Mouse (Mus musculus) adrenal gland, adult 18-20 months (tissue): ENCODE data around the gene Rnf103. TPM values are rescaled to one million over a fixed set of nuclear protein-coding genes. Genes with fewer than 3 reads are reported as not detected.
A peak's percentile ranks its signal among the peaks of the same experiment; 100 is the strongest.

Experiments used
- DNase-seq, 2 experiments: peaks; one replicate each; pipeline ENCODE4 v3.0.0; 2021 to 2022; ENCODE audit warnings: low spot score in 2 of 2
- total RNA-seq, 2 experiments: library from RNA; stranded (reverse); gene quantifications; 1 replicate in 1 of 2; 2 replicates in 1 of 2; pipeline ENCODE4 v1.2.3; 2021

Rnf103 gene
- total RNA-seq, 2 experiments from 2014 or later = 33.8 to 34.7 TPM

DNA sequence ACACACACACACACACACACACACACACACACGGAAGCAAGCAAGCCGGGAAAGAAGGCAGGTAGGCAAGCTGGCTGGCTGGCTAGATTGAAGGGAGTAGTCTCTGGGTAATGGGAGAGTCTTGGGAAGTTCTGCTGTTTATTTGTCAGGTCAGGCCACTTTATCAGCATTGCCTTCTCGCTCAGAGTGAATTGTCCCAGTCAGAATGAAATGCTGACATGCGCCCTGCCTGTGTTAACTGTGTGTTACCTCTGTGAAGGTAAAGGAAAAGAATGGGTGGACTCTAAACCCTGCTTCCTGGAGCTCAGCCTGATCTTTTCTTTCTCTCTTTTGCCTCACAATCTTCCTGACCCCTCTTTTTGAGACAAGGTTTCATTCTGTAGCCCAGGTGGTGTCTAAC, 5.7 kb upstream of the Rnf103 start:
- no peak for DNase-seq

DNA sequence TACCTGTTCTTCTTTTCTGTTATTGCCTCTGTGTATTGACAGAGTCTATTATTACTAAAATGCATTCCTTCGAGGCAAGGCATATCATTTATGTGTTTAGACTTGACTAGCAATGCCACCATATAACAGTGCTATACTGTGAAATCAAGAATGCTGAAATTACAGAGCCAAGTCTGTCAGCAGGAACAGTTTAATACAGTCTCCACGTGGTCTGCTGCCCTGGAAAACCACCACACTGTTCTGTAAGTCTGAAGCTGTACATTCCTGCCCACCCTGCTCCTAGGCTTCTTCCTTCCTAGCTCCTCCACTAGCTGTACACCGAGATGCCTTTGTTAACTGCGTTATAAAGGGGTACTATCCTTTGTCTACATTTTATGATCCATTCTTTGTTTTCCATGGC, 1.6 kb upstream of the Rnf103 start:
- no peak for DNase-seq

DNA sequence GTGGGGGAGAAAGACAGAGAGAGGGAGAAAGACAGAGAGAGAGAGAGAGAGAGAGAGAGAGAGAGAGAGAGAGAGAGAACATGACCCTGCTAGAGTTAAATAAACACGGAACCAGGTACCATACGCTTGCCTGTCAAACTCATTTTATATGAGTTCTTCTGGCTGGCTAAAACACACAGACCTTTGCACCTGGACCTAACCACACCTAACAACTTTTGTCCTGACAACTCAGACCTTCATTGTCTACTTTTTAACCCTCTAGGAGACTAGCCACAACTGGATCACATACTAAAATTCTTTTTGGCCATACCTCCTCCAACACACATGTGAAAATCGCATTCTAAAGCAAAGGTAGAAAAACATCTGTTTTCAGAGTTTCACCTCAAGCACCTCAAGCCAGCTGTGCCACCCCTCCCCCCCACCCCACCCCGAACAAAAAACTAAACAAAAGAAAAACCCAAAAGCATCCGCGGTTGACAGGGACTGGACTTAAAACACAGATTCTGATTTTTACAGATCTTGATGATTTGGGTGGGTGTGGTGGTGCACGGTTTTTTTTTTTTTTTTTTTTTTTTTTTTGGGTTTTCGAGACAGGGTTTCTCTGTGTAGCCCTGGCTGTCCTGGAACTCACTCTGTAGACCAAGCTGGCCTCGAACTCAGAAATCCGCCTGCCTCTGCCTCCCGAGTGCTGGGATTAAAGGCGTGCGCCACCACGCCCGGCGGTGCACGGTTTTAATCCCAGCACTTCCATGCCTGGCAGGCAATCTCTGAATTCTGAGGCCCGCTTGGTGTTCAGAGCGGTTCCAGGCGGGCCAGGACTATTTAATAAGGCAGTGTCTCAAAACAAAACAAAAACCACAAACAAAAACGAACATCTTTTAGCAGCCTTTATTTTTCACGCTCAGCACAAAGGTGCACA, 679 bp upstream of the Rnf103 start:
- no peak for DNase-seq

DNA sequence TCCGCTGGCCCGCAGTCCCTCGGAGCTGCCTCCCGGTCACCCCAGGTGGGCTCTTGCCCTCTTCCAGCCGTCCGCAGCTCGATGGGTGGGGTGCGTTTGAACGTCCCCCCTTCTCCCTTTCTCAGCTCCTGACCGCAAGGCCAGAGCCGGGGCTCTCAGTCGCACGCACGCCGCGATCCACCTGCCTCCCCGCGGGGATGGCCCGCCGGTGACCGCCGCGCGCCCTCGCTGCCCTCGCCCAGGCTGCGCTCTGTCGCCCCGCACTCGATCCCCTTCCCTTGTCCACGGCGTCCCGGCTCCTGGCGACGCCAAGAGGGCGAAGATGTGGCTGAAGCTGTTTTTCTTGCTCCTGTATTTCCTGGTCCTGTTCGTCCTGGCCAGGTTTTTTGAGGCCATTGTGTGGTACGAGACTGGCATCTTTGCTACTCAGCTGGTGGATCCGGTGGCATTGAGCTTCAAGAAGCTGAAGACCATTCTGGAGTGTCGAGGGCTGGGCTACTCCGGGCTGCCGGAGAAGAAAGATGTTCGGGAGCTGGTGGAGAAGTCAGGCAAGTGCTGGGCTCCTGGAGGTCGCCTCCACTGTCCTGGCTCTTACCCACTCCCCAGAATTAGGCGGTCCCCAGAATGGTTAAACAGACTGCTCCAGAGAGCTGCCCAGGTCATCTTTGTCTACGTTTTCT, 787 bp downstream of the Rnf103 start:
- DNase-seq = peak; percentile 62 to 74

DNA sequence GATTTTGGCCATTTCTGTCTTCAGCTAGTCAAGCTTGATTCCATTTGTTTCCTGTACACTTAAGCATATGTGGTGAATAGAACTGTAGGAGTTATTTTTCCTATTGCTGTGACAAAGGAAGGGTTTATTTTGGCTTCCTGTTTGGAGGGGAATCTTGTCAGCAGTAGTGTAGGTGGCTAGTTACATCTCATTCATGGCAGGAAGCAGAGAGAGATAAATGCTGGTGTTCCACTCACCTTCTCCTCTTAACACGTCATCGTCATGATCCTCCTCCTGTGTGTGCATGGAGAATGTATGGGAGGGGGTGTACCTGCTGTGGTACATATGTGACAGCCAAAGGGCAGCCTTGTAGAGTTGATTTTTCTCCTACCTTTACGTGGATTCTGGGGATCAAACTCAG, 6.9 kb downstream of the Rnf103 start:
- DNase-seq = no peak

DNA sequence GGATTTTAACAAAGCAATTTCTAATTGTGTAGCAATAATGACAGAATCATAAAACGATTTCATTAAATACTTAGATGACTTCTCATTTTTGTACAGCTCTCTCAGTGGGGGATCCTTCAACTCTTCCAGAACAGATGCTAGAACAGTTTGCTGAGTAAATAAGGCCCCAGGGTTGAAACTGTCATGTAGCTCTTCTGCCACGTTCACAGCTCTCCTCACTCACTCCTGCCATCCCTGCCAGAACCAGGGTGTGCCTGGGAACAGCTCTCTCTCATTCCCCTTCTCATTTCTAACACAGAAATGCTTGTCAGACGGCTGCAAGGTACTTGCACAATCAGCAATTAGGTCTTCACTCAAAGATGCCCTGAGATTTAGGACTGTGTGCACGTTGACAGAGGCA, 9.3 kb downstream of the Rnf103 start:
- no peak for DNase-seq

DNA sequence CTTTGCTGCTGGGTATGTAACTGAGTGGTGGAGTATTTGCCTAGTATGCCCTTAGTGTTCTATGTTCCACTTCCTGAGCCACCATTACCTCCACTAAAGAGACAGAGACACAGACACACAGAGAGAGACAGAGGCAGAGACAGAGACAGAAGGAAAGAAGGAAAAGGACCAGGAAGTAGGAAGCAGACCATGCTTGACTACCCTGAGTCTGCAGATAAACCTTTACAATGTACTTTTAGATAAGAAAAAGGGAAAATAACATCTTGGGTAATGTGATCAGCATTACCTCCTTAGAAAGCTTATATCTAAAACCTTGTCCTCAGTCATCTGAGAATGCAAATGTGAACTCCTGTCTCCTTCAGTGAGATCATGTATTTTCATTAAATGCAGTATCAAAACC, 10.0 kb downstream of the Rnf103 start:
- no peak for DNase-seq

DNA sequence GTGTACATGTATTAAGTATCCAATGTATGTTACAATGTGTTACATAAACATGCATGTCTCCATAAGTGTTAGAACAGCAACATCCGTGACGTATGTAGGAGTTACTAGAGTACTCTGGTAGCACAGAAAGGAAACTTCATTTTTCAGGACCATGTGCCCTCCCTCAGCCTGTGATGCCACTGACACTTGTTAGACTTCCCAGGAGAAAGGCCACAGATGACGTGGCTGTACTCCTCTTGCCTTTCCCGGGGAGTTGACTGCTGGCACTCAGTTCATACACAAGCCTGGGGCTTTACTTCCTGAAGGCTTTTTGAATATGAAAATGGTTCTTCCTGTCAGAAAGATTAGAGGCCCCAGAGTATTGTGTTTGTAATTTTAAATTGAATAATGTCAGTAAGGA, 10.4 kb downstream of the Rnf103 start:
- DNase-seq = no peak

DNA sequence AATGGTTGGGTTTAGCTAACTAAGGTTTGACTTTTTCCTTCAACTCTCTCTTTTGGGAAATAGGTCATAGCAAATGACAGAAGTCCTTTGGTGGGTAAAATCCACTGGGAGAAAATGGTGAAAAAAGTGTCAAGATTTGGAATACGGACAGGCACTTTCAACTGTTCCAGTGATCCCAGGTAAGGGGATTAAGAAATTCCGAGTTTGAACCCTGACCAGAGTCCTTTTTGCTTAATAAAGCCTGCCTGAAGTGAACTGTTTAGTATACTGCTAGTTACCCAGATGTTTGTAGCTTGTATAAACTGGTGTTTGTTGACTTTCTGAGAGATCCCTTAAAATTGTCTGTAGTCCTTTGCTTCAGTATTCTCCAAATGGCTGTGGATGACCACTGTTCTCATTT, 12.0 kb downstream of the Rnf103 start:
- DNase-seq = no peak

DNA sequence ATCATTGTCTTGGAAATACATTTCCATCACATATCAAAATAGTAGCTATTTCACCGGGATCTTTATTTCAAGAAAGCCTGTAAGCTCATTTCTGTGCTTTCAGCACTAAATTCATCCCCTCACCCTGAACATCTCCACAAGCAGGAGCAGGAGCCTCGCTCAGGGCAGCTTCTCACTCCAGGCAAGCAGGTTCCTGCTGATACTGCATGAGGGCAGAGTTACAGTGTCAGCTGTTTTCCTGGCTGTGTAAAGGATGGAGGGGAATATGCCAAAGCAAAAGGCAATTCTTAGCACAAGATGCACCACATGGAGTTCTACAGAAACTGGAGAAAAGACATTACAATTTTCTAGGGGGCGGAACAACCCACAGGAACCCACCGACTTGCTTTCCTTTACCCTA, 25.8 kb downstream of the Rnf103 start:
- no peak for DNase-seq

DNA sequence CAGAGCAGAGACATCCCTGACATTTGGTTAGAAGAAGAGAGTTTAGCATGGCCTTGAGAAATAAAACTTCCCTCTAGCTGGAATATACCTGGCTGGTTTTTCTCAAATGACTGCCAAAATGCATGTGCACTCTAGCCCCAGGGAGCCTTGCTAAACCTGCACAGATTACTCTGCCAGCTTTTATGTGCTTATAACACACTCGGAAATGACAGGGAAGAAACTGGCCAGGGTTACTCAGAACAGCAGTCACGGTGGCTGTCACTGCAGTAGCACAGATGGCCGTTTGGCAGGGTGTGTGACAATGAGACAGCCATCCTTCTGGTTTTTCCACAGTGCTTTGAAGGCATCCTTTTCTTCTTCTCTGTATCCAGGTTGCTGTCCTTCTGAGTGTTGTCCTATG, 31.9 kb downstream of the Rnf103 start:
- DNase-seq = no peak

DNA sequence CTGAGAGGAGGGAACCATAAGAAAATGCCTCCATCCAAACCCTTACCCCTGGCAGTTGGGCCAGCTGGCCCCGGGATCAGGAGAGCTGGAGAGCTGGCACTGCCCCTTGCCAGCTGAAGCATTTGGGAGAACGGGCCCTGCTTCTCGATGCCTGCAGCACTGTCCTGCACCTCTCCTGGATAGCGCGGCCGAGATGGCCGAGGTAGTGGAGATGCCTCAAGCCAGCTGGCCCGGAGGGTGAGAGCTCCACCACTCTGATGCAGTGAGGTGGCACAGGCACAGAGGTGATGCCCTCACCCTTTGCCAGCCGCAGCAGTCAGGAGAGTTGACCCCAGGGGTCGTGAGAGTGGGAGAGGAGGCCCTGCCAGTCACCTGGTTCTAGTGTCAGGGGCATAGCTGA, 33.4 kb downstream of the Rnf103 start:
- no peak for DNase-seq

DNA sequence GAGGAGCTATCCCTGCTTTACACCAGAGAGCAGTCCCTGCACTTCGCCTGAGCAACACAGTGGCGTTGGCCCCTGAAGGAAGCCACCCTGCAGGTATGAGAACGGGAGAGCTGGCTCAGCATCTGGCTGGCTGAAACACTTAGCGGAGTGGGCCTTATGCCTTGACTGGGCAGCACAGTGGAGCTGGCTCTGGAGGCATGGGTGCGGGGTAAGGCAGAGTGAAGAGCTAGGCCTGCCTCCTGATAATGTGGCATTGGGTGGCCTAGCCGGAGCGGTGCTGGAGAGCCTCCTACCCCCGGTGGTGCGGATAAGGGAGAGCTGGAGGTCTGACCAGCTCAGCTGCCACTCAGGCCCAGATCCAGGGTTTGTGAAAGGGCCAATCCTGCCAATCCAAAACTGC, 34.1 kb downstream of the Rnf103 start:
- DNase-seq = no peak

DNA sequence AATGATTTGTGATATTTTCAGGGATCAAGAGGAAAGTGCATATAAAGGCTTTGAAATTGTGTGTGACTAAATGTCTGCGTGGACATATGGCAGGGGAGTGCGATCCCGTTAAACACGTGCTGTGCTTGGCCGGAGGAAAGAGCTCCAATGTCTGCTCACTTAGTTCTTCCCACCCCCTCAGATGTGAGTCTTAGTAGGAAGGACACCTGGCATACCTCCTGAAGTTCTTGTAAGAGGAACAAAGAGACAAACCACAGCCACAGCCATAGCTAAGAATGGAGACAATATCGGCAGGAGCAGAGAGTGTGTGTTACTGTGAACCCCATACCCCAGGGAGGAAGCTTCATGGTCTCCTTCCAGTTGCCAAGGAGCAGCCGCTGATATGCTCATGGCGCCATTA, 36.5 kb downstream of the Rnf103 start:
- no peak for DNase-seq

DNA sequence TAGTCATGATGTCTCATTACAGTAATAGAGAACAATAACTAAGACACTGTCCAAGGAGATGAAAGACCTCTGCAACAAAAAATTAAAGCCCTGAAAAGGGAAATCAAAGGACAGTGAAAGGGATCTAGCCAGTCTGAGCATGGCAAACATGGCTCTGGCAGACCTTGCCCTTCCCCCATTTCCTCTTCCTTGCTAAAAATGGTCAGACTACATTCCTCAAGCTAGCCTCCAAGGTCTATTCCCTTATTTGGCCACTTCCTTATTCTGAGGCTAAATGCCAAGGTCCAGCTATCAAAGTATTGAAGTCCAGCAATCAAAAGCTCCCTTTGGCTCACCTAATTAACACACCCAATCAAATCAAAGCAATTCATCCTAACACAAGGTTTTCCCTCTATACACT, 43.6 kb downstream of the Rnf103 start:
- no peak for DNase-seq

DNA sequence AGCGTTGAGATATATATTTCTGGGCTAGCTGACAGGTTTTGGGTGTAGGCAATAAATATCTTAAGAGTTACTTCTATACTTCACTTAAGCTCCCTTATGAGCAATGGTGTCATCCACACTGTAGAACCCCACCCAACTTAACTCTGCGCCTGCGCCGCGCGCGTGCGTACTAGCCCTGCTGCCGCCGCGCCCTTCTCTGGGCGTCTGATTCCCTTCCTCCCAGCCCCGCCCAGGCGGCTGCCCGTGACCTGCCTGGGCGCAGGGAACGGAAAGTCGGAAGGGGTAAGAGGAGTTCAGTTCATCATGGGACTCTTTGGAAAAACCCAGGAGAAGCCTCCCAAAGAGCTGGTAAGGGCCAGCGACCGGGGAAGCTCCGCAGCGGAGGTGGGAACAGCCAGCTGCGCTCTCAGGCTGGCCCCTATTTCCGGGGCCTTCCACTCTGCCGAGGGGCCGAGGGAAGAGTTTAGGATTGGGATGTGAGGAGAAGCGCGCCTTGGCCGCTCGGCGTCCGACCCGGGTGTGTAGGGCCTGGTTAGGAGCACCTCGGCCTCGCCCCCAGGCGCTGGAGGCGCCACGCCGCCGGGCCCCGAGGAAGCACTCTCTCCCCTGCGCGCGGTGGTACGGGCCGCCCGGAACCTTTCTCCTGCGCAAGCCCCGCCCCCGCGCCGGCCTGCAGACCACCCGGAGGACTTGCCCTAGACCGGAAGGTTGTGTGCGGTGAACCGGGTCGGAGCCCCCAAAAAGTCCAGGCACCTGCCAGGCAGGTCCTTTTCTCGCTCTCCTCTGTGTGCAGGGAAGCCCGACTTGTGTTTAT, 50.2 kb downstream of the Rnf103 start, which contains the start of gene Chmp3:
Gene Chmp3, plus strand, starts transcription at position 112 of the 814 bp plus-strand sequence.
- peak; percentile 98 to 99 for DNase-seq

DNA sequence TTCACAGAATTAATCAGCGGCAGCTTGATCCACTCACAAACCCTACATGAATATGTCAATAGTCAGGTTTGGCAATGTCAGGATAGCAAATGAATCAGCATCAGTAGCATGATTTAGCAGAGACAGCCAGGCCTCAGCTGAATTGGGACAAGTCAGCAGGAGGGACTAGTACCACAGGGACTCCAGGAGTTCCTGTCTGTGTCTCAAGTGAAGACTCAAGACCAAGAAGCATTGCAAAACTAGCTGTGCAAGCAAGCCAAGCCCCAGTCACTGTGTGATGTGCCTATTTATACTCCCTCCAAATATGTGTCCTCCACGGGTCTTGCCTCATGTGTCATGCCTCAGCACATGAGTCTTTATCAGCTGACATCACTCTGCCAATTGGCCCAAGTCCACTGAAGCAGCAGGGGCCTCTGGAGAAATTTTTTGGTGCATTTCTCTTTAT, 61.8 kb downstream of the Rnf103 start:
- DNase-seq = peak in 1 of 2 experiments; percentile 36

DNA sequence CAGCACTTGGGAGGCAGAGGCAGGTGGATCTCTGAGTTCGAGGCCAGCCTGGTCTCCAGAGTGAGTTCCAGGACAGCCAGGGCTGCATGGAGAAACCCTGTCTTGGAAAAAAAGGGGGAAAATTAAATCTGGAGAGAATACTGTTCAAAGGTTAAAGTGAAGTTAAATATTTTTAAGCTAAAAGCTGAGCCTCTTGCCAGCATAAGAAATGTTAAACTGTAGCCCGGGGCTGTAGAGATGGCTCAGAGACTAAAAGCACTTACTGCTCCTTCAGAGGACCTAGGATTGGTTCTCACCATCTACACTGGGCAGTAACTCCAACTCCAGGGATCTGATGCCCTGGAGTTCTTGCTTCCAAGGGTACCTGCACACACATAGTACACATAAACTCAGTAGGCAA, 63.1 kb downstream of the Rnf103 start:
- no peak for DNase-seq
